Mouse (Mus musculus): ENCODE measurements around the gene Galnt17.

The Galnt17 gene

GRCm38 (mm10) chr5:130927138-130927793 is 381.0 kb downstream of the Galnt17 start:
- peak; percentile 23 for DNase-seq (ENCODE audit: low read depth, low spot score)

- no peak for DNase-seq (ENCODE audit: low read depth, low spot score)
Observed at GRCm38 (mm10) chr5:130925681-130926080, 382.6 kb downstream of the Galnt17 start.

GRCm38 (mm10) chr5:130924245-130924827 is 384.0 kb downstream of the Galnt17 start:
- DNase-seq (ENCODE audit: low read depth, low spot score) = peak; percentile 69

GRCm38 (mm10) chr5:130919969-130920368 is 388.3 kb downstream of the Galnt17 start:
- DNase-seq (ENCODE audit: low read depth, low spot score) = peak; percentile 76

GRCm38 (mm10) chr5:130914606-130915005 is 393.7 kb downstream of the Galnt17 start:
- no peak for DNase-seq (ENCODE audit: low read depth, low spot score)

- DNase-seq (ENCODE audit: low read depth, low spot score) = no peak
Observed at GRCm38 (mm10) chr5:130911551-130911950, 396.7 kb downstream of the Galnt17 start.

- no peak for DNase-seq (ENCODE audit: low read depth, low spot score)
Observed at GRCm38 (mm10) chr5:130901736-130902135, 406.6 kb downstream of the Galnt17 start.

- peak; percentile 51 for DNase-seq (ENCODE audit: low read depth, low spot score)
Observed at GRCm38 (mm10) chr5:130895991-130896390, 412.3 kb downstream of the Galnt17 start.

- DNase-seq (ENCODE audit: low read depth, low spot score) = no peak
Observed at GRCm38 (mm10) chr5:130891735-130892134, 416.6 kb downstream of the Galnt17 start.

GRCm38 (mm10) chr5:130880331-130880730 is 428.0 kb downstream of the Galnt17 start:
- no peak for DNase-seq (ENCODE audit: low read depth, low spot score)

- DNase-seq (ENCODE audit: low read depth, low spot score) = no peak
Observed at GRCm38 (mm10) chr5:130875391-130875790, 432.9 kb downstream of the Galnt17 start.

GRCm38 (mm10) chr5:130871086-130871485 is 437.2 kb downstream of the Galnt17 start:
- no peak for DNase-seq (ENCODE audit: low read depth, low spot score)

GRCm38 (mm10) chr5:130869869-130870268 is 438.4 kb downstream of the Galnt17 start:
- peak; percentile 54 for DNase-seq (ENCODE audit: low read depth, low spot score)

GRCm38 (mm10) chr5:130862302-130862701 is 446.0 kb downstream of the Galnt17 start:
- no peak for DNase-seq (ENCODE audit: low read depth, low spot score)

- DNase-seq (ENCODE audit: low read depth, low spot score) = no peak
Observed at GRCm38 (mm10) chr5:130859736-130860135, 448.6 kb downstream of the Galnt17 start.

- DNase-seq (ENCODE audit: low read depth, low spot score) = no peak
Observed at GRCm38 (mm10) chr5:130858706-130859105, 449.6 kb downstream of the Galnt17 start.

- DNase-seq (ENCODE audit: low read depth, low spot score) = peak; percentile 64
Observed at GRCm38 (mm10) chr5:130858148-130858547, 450.1 kb downstream of the Galnt17 start.

- no peak for DNase-seq (ENCODE audit: low read depth, low spot score)
Observed at GRCm38 (mm10) chr5:130854430-130854829, 453.9 kb downstream of the Galnt17 start.

GRCm38 (mm10) chr5:130853371-130853770 is 454.9 kb downstream of the Galnt17 start:
- peak; percentile 86 for DNase-seq (ENCODE audit: low read depth, low spot score)

- DNase-seq (ENCODE audit: low read depth, low spot score) = no peak
Observed at GRCm38 (mm10) chr5:130852182-130852581, 456.1 kb downstream of the Galnt17 start.

- no peak for DNase-seq (ENCODE audit: low read depth, low spot score)
Observed at GRCm38 (mm10) chr5:130849610-130850009, 458.7 kb downstream of the Galnt17 start.

- no peak for DNase-seq (ENCODE audit: low read depth, low spot score)
Observed at GRCm38 (mm10) chr5:130848562-130848961, 459.7 kb downstream of the Galnt17 start.

- no peak for DNase-seq (ENCODE audit: low read depth, low spot score)
Observed at GRCm38 (mm10) chr5:130825797-130826196, 482.5 kb downstream of the Galnt17 start.
